In the genomic region with DNA sequence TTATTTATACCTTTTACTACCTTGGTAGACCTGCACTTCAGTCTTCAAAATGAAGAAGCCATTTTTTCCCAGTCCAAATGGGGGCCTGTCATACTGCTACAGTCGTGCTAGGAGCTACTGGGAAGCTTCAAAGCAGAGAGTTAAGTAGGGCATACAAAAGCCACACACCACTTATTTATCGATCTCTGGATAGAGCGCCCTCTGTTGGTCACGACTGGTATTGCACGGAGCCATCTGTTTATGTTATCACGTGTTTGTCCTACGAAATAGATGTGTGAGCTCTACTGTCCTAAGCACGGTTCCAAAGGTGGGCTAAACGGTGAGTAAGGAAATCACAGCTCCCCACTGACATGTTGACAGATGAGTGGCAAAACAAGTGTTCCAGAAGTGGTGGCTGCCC, we compare ENCODE assay signal across 11 mouse cellular contexts. TPM values are rescaled to one million over a fixed set of nuclear protein-coding genes. Genes with fewer than 3 reads are reported as not detected.
DNase-seq lines count a peak whose midpoint lies in the region; ATAC-seq and TF ChIP-seq lines count a peak whose summit lies in the region.
"Had no signal": no experiment of that assay in that cellular context is flagged by ENCODE, and none has a peak within 500 bp of the region (broad histone marks: within the 10 kb centered on the region; RNA-seq: fewer than 3 reads in every experiment).

No protein-coding gene starts in this region.

- H3K4me1 ChIP-seq in hindbrain, embryonic 11.5 days (replicated peaks; ENCODE audit: control insufficient read depth, insufficient read depth, low read length): no peaks in the 10 kb centered on the region
- peaks cover 4% of the 10 kb centered on the region; the same call in 1 of the 2 replicates for H3K4me1 ChIP-seq in hindbrain, embryonic 13.5 days (replicated peaks)
- no peaks in the 10 kb centered on the region for H3K4me1 ChIP-seq in testis, adult 2 months (ENCODE audit: control insufficient read depth, insufficient read depth, low read length)
- H3K4me1 ChIP-seq in stomach, postnatal 0 days (replicated peaks; ENCODE audit: control insufficient read depth, insufficient read depth): no peaks in the 10 kb centered on the region

- peak; percentile 53; the same call in 1 of the 2 replicates for TF ChIP-seq CTCF in testis, adult 2 months (IDR thresholded peaks at IDR 0.05; ENCODE audit: control insufficient read depth, insufficient read depth, insufficient replicate concordance, low read depth, low read length)
- TF ChIP-seq CTCF in stomach, postnatal 0 days (IDR thresholded peaks at IDR 0.05; ENCODE audit: low read depth): peak; percentile 63

- no peak overlapping the region for H3K9ac ChIP-seq in hindbrain, embryonic 11.5 days (ENCODE audit: low read depth, low read length)
- H3K9ac ChIP-seq in hindbrain, embryonic 13.5 days: no peak overlapping the region
- H3K9ac ChIP-seq in stomach, postnatal 0 days (ENCODE audit: low read length): no peak overlapping the region

- WGBS in hindbrain, embryonic 11.5 days: 10% methylated on average over 9 of the region's 9 CpGs
- WGBS in hindbrain, embryonic 13.5 days: 11% methylated on average over 9 of the region's 9 CpGs
- 8% methylated on average over 9 of the region's 9 CpGs for WGBS in stomach, postnatal 0 days

- H3K4me2 ChIP-seq in hindbrain, embryonic 11.5 days (replicated peaks; ENCODE audit: low read depth, low read length): no peak overlapping the region
- H3K4me2 ChIP-seq in hindbrain, embryonic 13.5 days: no peak overlapping the region
- no peak overlapping the region for H3K4me2 ChIP-seq in stomach, postnatal 0 days (replicated peaks; ENCODE audit: low read depth)

- H3K27ac ChIP-seq in hindbrain, embryonic 11.5 days (ENCODE audit: low read depth, low read length): no peak overlapping the region
- no peak overlapping the region for H3K27ac ChIP-seq in hindbrain, embryonic 13.5 days
- no peak overlapping the region for H3K27ac ChIP-seq in testis, adult 2 months (ENCODE audit: control insufficient read depth, insufficient read depth, low read depth, low read length)
- no peak overlapping the region for H3K27ac ChIP-seq in stomach, postnatal 0 days (replicated peaks)

- H3K36me3 ChIP-seq in hindbrain, embryonic 11.5 days (ENCODE audit: control insufficient read depth, insufficient read depth, low read length): no peaks in the 10 kb centered on the region
- H3K36me3 ChIP-seq in hindbrain, embryonic 13.5 days: no peaks in the 10 kb centered on the region
- no peaks in the 10 kb centered on the region for H3K36me3 ChIP-seq in testis, adult 2 months (ENCODE audit: control insufficient read depth, insufficient read depth, low read length)
- no peaks in the 10 kb centered on the region for H3K36me3 ChIP-seq in stomach, postnatal 0 days (ENCODE audit: control insufficient read depth, insufficient read depth, low read length)

- TF ChIP-seq POLR2A in testis, adult 2 months (IDR thresholded peaks at IDR 0.05; ENCODE audit: control insufficient read depth, low read depth, low read length): no peak

- H3K9me3 ChIP-seq in hindbrain, embryonic 11.5 days (ENCODE audit: control insufficient read depth, low read length): no peaks in the 10 kb centered on the region
- no peaks in the 10 kb centered on the region for H3K9me3 ChIP-seq in hindbrain, embryonic 13.5 days
- no peaks in the 10 kb centered on the region for H3K9me3 ChIP-seq in stomach, postnatal 0 days (ENCODE audit: control insufficient read depth, low read length)

- ATAC-seq in hindbrain, embryonic 11.5 days (ENCODE audit: low FRiP score): no peak
- ATAC-seq in hindbrain, embryonic 13.5 days (ENCODE audit: low FRiP score): no peak
- ATAC-seq in stomach, postnatal 0 days (ENCODE audit: low FRiP score, low TSS enrichment): no peak

- TF ChIP-seq EP300 in stomach, postnatal 0 days (optimal IDR thresholded peaks at IDR 0.05): no peak

- peak; percentile 78 for DNase-seq in hindbrain, embryonic 11.5 days (ENCODE audit: low spot score)
- no peak for DNase-seq in testis, postnatal 10 days (ENCODE audit: low spot score)
- DNase-seq in embryo, embryonic 10 days (ENCODE audit: low spot score): peak; percentile 73
- no peak for DNase-seq in stomach, postnatal 0 days (ENCODE audit: low spot score)
- DNase-seq in adrenal gland, postnatal 36 days: no peak
- no peak for DNase-seq in ovary, adult 18-20 months (ENCODE audit: low spot score)

- no peaks in the 10 kb centered on the region for H3K27me3 ChIP-seq in hindbrain, embryonic 11.5 days (ENCODE audit: control insufficient read depth, insufficient read depth, low read length)
- H3K27me3 ChIP-seq in hindbrain, embryonic 13.5 days: no peaks in the 10 kb centered on the region
- H3K27me3 ChIP-seq in testis, adult 2 months (ENCODE audit: control insufficient read depth, insufficient read depth, low read length): no peaks in the 10 kb centered on the region
- H3K27me3 ChIP-seq in stomach, postnatal 0 days (ENCODE audit: control insufficient read depth, insufficient read depth, low read length): no peaks in the 10 kb centered on the region

- H3K4me3 ChIP-seq in hindbrain, embryonic 11.5 days (ENCODE audit: low read depth, low read length): no peak overlapping the region
- no peak overlapping the region for H3K4me3 ChIP-seq in hindbrain, embryonic 13.5 days
- H3K4me3 ChIP-seq in testis, adult 2 months (ENCODE audit: control insufficient read depth, low read depth, low read length): no peak overlapping the region
- no peak overlapping the region for H3K4me3 ChIP-seq in stomach, postnatal 0 days (ENCODE audit: low read depth, low read length)
- H3K4me3 ChIP-seq: myocyte had no signal

RNA-seq across cellular contexts. Expression of a gene that starts 36.2 kb away (rescaled TPM):
- polyA plus RNA-seq in hindbrain, embryonic 11.5 days (2014; fragmentation: Nextera tagmentation; extraction: Ambion mirVana): not detected in 2 replicates
- not detected in 2 replicates for polyA plus RNA-seq in hindbrain, embryonic 13.5 days (2015; fragmentation: Nextera tagmentation; extraction: Ambion mirVana)
- 1.1 and 1.8 TPM in 2 replicates for polyA plus RNA-seq in testis, adult 2 months (2012; rRNA removed)
- polyA plus RNA-seq in stomach, postnatal 0 days (2015; fragmentation: Nextera tagmentation; extraction: Ambion mirVana): not detected in 2 replicates
- total RNA-seq in adrenal gland, postnatal 36 days (2021): not detected
- total RNA-seq: layer of hippocampus, adult 8-10 months had no signal
- polyA plus RNA-seq: frontal cortex, adult 2 months; myocyte had no signal

RNA-seq across cellular contexts. Expression of a gene that starts 57.0 kb away (rescaled TPM):
- not detected in 2 replicates for polyA plus RNA-seq in hindbrain, embryonic 11.5 days (2014; fragmentation: Nextera tagmentation; extraction: Ambion mirVana)
- polyA plus RNA-seq in hindbrain, embryonic 13.5 days (2015; fragmentation: Nextera tagmentation; extraction: Ambion mirVana): not detected in 2 replicates
- polyA plus RNA-seq in testis, adult 2 months (2012; rRNA removed): 0.33 and 0.53 TPM in 2 replicates
- not detected in 2 replicates for polyA plus RNA-seq in stomach, postnatal 0 days (2015; fragmentation: Nextera tagmentation; extraction: Ambion mirVana)
- total RNA-seq in adrenal gland, postnatal 36 days (2021): not detected
- total RNA-seq: layer of hippocampus, adult 8-10 months had no signal
- polyA plus RNA-seq: frontal cortex, adult 2 months; myocyte had no signal

Comparison
In these comparisons a context has a peak if more than half of its experiments do, and no peak if none do; other contexts are left out.
1. DNase-seq: peak in hindbrain, embryonic 11.5 days (single experiment) and embryo, embryonic 10 days (single experiment); none in testis, postnatal 10 days (single experiment), stomach, postnatal 0 days (single experiment), adrenal gland, postnatal 36 days (0 of 2) and ovary, adult 18-20 months (single experiment).